Mouse (Mus musculus): ENCODE measurements around the gene Mov10l1. TPM values are rescaled to one million over a fixed set of nuclear protein-coding genes. Genes with fewer than 3 reads are reported as not detected.

Mov10l1 gene
- polyA plus RNA-seq, 1 experiment, result not detected

DNA sequence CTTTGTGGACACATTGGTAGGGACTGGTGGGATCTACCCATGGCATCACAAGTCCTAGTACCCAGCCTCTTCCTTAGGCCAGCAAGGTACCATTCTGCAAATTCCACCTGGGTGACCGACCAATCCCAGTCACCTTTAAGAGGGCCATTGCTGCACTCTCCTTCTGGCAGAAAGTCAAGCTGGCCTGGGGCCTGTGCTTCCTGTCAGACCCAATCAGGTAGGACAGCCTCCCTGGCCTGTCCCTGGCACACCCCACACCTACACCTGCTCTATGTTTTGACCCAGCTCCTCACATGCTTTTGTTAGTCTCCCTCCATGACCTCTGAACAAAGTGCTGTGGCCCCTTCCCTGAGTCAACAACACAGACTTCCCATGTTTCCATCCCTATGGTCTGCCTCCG lies 102.1 kb downstream of the Mov10l1 start:
- Histone ChIP-seq H3K4me3 (ENCODE audit: insufficient read depth, low read length) (no peak overlapping the region), H3K27ac (ENCODE audit: insufficient read depth, low read depth, low read length) (no peak overlapping the region), H3K4me1 (ENCODE audit: control insufficient read depth, insufficient read depth, low read length) (peaks cover 7% of the 10 kb centered on the region)
- TF ChIP-seq POLR2A (IDR thresholded peaks at IDR 0.05; ENCODE audit: borderline replicate concordance, low read depth, low read length) (no peak), CTCF (IDR thresholded peaks at IDR 0.05; ENCODE audit: low read depth, low read length) (no peak)

GRCm38 (mm10) chr15:89088607-89089247 lies 106.0 kb downstream of the Mov10l1 start, which contains the start of gene Selenoo:
Gene Selenoo (plus strand): TSS chr15:89089084.
- TF ChIP-seq CTCF (IDR thresholded peaks at IDR 0.05; ENCODE audit: low read depth, low read length) (no peak), POLR2A (IDR thresholded peaks at IDR 0.05; ENCODE audit: borderline replicate concordance, low read depth, low read length) (no peak)
- H3K4me1 ChIP-seq (ENCODE audit: control insufficient read depth, insufficient read depth, low read length), result peaks cover 9% of the 10 kb centered on the region
- H3K27ac ChIP-seq (ENCODE audit: insufficient read depth, low read depth, low read length), result peak within 1 kb of the TSS; percentile 57
- H3K4me3 ChIP-seq (ENCODE audit: insufficient read depth, low read length), result peak within 1 kb of the TSS; percentile 93

DNA sequence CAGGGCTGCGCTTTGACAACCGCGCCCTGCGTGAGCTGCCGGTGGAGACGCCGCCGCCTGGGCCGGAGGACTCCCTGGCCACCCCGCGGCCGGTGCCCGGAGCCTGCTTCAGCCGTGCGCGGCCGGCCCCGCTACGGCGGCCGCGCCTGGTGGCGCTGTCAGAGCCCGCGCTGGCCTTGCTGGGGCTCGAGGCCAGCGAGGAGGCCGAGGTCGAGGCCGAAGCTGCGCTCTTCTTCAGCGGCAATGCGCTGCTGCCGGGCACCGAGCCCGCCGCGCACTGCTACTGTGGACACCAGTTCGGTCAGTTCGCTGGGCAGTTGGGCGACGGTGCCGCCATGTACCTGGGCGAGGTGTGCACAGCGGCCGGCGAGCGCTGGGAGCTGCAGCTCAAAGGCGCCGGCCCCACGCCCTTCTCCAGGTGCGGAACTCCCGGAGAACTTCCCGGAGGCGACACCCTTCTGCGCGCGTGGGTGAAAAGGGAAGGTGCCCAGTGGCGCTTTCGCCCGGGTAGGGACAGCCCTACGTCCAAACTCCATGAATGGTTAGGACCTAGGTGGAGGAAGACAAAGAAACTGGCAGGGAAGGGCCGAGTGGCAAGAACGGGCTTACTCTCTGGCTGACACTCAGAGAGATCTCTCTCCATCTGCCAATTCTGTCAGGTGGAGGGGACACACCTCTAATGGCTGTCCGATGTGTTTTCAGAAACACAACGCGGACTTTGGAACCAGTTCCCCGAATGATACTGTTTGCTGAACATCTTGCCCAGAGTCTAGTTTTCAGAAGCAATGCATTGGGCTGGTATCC lies 106.7 kb downstream of the Mov10l1 start:
- H3K4me3 ChIP-seq (ENCODE audit: insufficient read depth, low read length), result peak overlapping the region; percentile 93
- no peak for TF ChIP-seq CTCF (IDR thresholded peaks at IDR 0.05; ENCODE audit: low read depth, low read length)
- TF ChIP-seq POLR2A (IDR thresholded peaks at IDR 0.05; ENCODE audit: borderline replicate concordance, low read depth, low read length), result no peak
- H3K27ac ChIP-seq (ENCODE audit: insufficient read depth, low read depth, low read length), result peak overlapping the region; percentile 57
- H3K4me1 ChIP-seq (ENCODE audit: control insufficient read depth, insufficient read depth, low read length), result peaks cover 9% of the 10 kb centered on the region

DNA sequence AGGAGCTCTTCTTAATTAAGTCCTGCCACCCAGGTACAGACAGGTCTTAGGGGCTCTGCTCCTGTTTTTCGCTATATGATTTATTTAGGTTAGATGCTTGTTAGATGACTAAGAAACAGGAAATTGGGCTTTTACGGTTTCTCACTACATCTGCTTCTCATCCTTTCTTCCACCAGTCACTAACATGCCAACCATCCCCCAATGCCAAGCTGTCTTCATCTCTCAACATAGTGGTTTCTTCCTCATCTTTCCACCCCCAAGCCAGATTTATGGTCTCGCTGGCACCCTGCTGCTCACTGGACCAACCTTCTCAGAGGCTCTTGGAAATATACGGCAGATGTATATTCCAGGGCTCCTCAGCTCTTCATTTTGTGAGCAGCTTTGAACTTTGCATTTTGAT lies 108.0 kb downstream of the Mov10l1 start:
- peaks cover 9% of the 10 kb centered on the region for H3K4me1 ChIP-seq (ENCODE audit: control insufficient read depth, insufficient read depth, low read length)
- no peak overlapping the region for H3K27ac ChIP-seq (ENCODE audit: insufficient read depth, low read depth, low read length)
- no peak overlapping the region for H3K4me3 ChIP-seq (ENCODE audit: insufficient read depth, low read length)
- TF ChIP-seq POLR2A (IDR thresholded peaks at IDR 0.05; ENCODE audit: borderline replicate concordance, low read depth, low read length), result no peak
- no peak for TF ChIP-seq CTCF (IDR thresholded peaks at IDR 0.05; ENCODE audit: low read depth, low read length)

- no peak overlapping the region for H3K27ac ChIP-seq (ENCODE audit: insufficient read depth, low read depth, low read length)
- H3K4me3 ChIP-seq (ENCODE audit: insufficient read depth, low read length), result no peak overlapping the region
- peaks cover 9% of the 10 kb centered on the region for H3K4me1 ChIP-seq (ENCODE audit: control insufficient read depth, insufficient read depth, low read length)
- TF ChIP-seq POLR2A (IDR thresholded peaks at IDR 0.05; ENCODE audit: borderline replicate concordance, low read depth, low read length) (no peak), CTCF (IDR thresholded peaks at IDR 0.05; ENCODE audit: low read depth, low read length) (no peak)
Observed at GRCm38 (mm10) chr15:89092181-89092580, 109.5 kb downstream of the Mov10l1 start.

GRCm38 (mm10) chr15:89097450-89097849 lies 114.7 kb downstream of the Mov10l1 start:
- TF ChIP-seq POLR2A (IDR thresholded peaks at IDR 0.05; ENCODE audit: borderline replicate concordance, low read depth, low read length), result no peak
- no peak for TF ChIP-seq CTCF (IDR thresholded peaks at IDR 0.05; ENCODE audit: low read depth, low read length)

DNA sequence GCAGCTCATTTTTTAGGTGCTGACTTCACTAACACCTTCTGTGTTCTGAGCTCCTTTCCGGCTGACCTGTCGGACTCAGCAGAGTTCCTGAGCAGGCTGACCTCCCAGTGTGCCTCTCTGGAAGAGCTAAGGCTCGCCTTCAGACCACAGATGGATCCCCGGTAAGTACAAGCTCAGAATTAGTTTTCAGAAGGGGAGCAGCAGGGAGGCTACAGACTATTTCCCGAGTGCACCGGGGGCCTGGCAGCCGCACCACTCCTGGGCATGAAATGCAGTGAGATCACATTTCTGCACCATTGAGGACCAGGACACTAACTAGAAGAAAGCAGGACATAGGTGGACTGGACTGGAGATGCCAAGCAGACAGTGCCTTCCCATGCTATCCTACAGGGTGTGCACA lies 115.9 kb downstream of the Mov10l1 start:
- H3K27ac ChIP-seq (ENCODE audit: insufficient read depth, low read depth, low read length), result no peak overlapping the region
- H3K4me3 ChIP-seq (ENCODE audit: insufficient read depth, low read length), result no peak overlapping the region
- no peaks in the 10 kb centered on the region for H3K4me1 ChIP-seq (ENCODE audit: control insufficient read depth, insufficient read depth, low read length)
- TF ChIP-seq CTCF (IDR thresholded peaks at IDR 0.05; ENCODE audit: low read depth, low read length) (no peak), POLR2A (IDR thresholded peaks at IDR 0.05; ENCODE audit: borderline replicate concordance, low read depth, low read length) (no peak)

More at GRCm38 (mm10) chr15:89097450-89097849, 114.7 kb downstream of the Mov10l1 start:
- H3K4me1 ChIP-seq (ENCODE audit: control insufficient read depth, insufficient read depth, low read length), result no peaks in the 10 kb centered on the region
- H3K27ac ChIP-seq (ENCODE audit: insufficient read depth, low read depth, low read length), result no peak overlapping the region
- no peak overlapping the region for H3K4me3 ChIP-seq (ENCODE audit: insufficient read depth, low read length)

- TF ChIP-seq CTCF (IDR thresholded peaks at IDR 0.05; ENCODE audit: low read depth, low read length) (no peak), POLR2A (IDR thresholded peaks at IDR 0.05; ENCODE audit: borderline replicate concordance, low read depth, low read length) (no peak)
- Histone ChIP-seq H3K27ac (ENCODE audit: insufficient read depth, low read depth, low read length) (no peak overlapping the region), H3K4me3 (ENCODE audit: insufficient read depth, low read length) (no peak overlapping the region), H3K4me1 (ENCODE audit: control insufficient read depth, insufficient read depth, low read length) (no peaks in the 10 kb centered on the region)
Observed at GRCm38 (mm10) chr15:89100823-89101222, 118.1 kb downstream of the Mov10l1 start.

- H3K4me1 ChIP-seq (ENCODE audit: control insufficient read depth, insufficient read depth, low read length), result no peaks in the 10 kb centered on the region
- H3K4me3 ChIP-seq (ENCODE audit: insufficient read depth, low read length), result no peak overlapping the region
- no peak for TF ChIP-seq POLR2A (IDR thresholded peaks at IDR 0.05; ENCODE audit: borderline replicate concordance, low read depth, low read length)
- H3K27ac ChIP-seq (ENCODE audit: insufficient read depth, low read depth, low read length), result no peak overlapping the region
Observed at GRCm38 (mm10) chr15:89102646-89103045, 119.9 kb downstream of the Mov10l1 start.

DNA sequence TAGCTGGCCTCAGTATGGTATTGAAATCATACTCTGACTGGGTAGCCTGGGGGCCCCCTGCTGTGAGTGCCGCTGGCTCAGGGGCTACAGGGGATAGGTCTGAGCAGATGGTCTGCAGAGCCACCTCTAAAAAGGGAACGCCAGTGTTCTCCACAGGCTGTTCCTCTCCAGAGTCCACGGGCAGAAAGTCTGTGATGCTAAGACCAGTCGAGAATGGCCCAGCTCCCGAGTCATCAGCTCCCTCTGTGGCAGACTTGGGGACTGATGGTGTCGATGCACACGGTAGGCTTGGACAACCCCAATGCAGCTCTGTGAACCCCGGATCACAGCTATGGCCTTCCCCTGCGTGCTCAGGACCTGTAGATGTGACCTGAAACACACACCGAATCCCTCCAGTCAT lies 121.2 kb downstream of the Mov10l1 start:
- Histone ChIP-seq H3K4me1 (ENCODE audit: control insufficient read depth, insufficient read depth, low read length) (no peaks in the 10 kb centered on the region), H3K4me3 (ENCODE audit: insufficient read depth, low read length) (no peak overlapping the region), H3K27ac (ENCODE audit: insufficient read depth, low read depth, low read length) (no peak overlapping the region)
- TF ChIP-seq POLR2A (IDR thresholded peaks at IDR 0.05; ENCODE audit: borderline replicate concordance, low read depth, low read length), result no peak
- TF ChIP-seq CTCF (IDR thresholded peaks at IDR 0.05; ENCODE audit: low read depth, low read length), result no peak
